Mouse (Mus musculus) neural tube, embryonic 11.5 days (tissue): ENCODE measurements around the gene Pagr1a. TPM values are rescaled to one million over a fixed set of nuclear protein-coding genes. Genes with fewer than 3 reads are reported as not detected.

Source experiments
- ATAC-seq: fragments of 200-750 bp; cut with Nextera tagmentation; 2 replicates; pipeline ENCODE4 v1.8.0; 2017; ENCODE audit warnings: moderate number of reproducible peaks, mild to moderate bottlenecking, moderate TSS enrichment, moderate library complexity; ENCODE audit not compliant: insufficient read depth, low FRiP score, low TSS enrichment
- DNase-seq: peaks from one replicate; pipeline ENCODE4 v3.0.0-alpha.2; 2015; ENCODE audit warnings: low spot score
- H3K27ac ChIP-seq: fragments of 300-500 bp; sonication (generic); 2 replicates; pipeline ENCODE4 v1.5.1; 2014; ENCODE audit warnings: low read depth, mild to moderate bottlenecking, low read length
- H3K27me3 ChIP-seq: fragments of 300-500 bp; sonication (generic); 2 replicates; pipeline ENCODE4 v1.6.1; 2014; ENCODE audit warnings: mild to moderate bottlenecking, low read length, mixed read lengths; ENCODE audit not compliant: control insufficient read depth, insufficient read depth
- H3K36me3 ChIP-seq: fragments of 300-500 bp; sonication (generic); 2 replicates; pipeline ENCODE4 v1.6.1; 2014; ENCODE audit warnings: mild to moderate bottlenecking, low read length, moderate library complexity, mixed read lengths; ENCODE audit not compliant: control insufficient read depth, insufficient read depth
- H3K4me1 ChIP-seq: fragments of 300-500 bp; sonication (generic); 2 replicates; pipeline ENCODE4 v1.6.1; 2014; ENCODE audit warnings: low read length, mixed read lengths; ENCODE audit not compliant: control insufficient read depth, insufficient read depth
- H3K4me2 ChIP-seq: fragments of 300-500 bp; sonication (generic); 2 replicates; pipeline ENCODE4 v1.6.1; 2014; ENCODE audit warnings: low read depth, mild to moderate bottlenecking, moderate library complexity
- H3K4me3 ChIP-seq: fragments of 300-500 bp; sonication (generic); 2 replicates; pipeline ENCODE4 v1.5.1; 2014; ENCODE audit warnings: low read depth, low read length
- H3K9ac ChIP-seq: fragments of 300-500 bp; sonication (generic); 2 replicates; pipeline ENCODE4 v1.6.1; 2014; ENCODE audit warnings: mild to moderate bottlenecking, low read length
- H3K9me3 ChIP-seq: fragments of 300-500 bp; sonication (generic); 2 replicates; pipeline ENCODE4 v1.6.1; 2016; ENCODE audit warnings: low read length; ENCODE audit not compliant: control insufficient read depth
- WGBS: fragments of 180-500 bp; shearing (Covaris S2); extraction: QIAGEN DNeasy Blood & Tissue Kit; methylation state at CpG from one replicate; pipeline ENCODE4 v1.1.7; 2014; 5-methylcytosine and 5-hydroxymethylcytosine counted together
- polyA plus RNA-seq: library from polyadenylated mRNA; unstranded; fragments of >200 nt; fragmentation: Nextera tagmentation; extraction: Ambion mirVana; gene quantifications from 2 replicates; pipeline ENCODE4 v1.2.1, GENCODE M21; 2014

Pagr1a gene
- polyA plus RNA-seq, 1 experiment from 2014 or later: 105 TPM

- ATAC-seq (no peak), DNase-seq (no peak)
- 71% methylated on average over 6 of the region's 6 CpGs for WGBS
- peaks cover 14% of the 10 kb centered on the region for H3K36me3 ChIP-seq
- H3K4me3 ChIP-seq: no peak overlapping the region
- no peaks in the 10 kb centered on the region for H3K27me3 ChIP-seq
- no peak overlapping the region for H3K4me2 ChIP-seq
- peaks cover 31% of the 10 kb centered on the region for H3K4me1 ChIP-seq
- H3K9me3 ChIP-seq: no peaks in the 10 kb centered on the region
- no peak overlapping the region for H3K27ac ChIP-seq
- H3K9ac ChIP-seq: 0 out of 2 replicates have a peak overlapping the region, but pooled peaks have one; percentile 2
These were observed 796 bp upstream of the Pagr1a start for GRCm38 (mm10) chr7:127017950-127018345.

DNA sequence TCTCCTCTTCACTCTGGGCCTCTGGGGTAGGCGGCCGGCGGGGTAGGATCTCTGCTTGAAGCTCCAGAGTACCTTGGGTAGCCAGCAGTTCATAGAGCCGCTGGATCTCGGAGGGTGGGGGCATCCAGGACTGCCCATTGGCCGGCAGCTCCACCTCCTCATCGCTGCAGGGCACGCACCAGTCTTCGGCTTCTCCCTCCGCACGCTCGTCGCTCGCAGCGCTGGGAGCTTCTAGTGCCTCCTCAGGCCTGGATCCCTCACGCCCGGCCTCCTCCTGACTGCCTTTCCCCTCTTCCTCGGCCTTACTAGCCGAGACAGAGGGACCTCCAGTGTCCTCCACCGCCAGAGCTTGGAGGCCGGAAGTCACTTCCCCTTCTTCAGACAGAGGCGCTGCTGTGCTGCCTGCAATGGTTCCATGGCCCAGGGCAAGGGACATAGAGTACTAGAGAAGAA lies 640 bp downstream of the Pagr1a start:
- Histone ChIP-seq H3K4me2 (peak overlapping the region; percentile 92), H3K27me3 (no peaks in the 10 kb centered on the region), H3K9me3 (no peaks in the 10 kb centered on the region), H3K9ac (peak overlapping the region; percentile 91), H3K36me3 (peaks cover 8% of the 10 kb centered on the region), H3K27ac (peak overlapping the region; percentile 91), H3K4me3 (peak overlapping the region; percentile 76), H3K4me1 (peaks cover 21% of the 10 kb centered on the region)
- ATAC-seq (peak; percentile 45), DNase-seq (no peak)
- 1% methylated on average over 22 of the region's 22 CpGs for WGBS

DNA sequence TGATC lies 869 bp downstream of the Pagr1a start, which contains the start of gene Pagr1b:
Pagr1b (minus strand) TSS at position 4 of the 5 bp plus-strand sequence.
- Histone ChIP-seq H3K27me3 (no peaks in the 10 kb centered on the region), H3K9me3 (no peaks in the 10 kb centered on the region), H3K9ac (peak within 1 kb of the TSS; percentile 91), H3K4me3 (peak within 1 kb of the TSS; percentile 76), H3K27ac (peak within 1 kb of the TSS; percentile 91), H3K4me1 (peaks cover 20% of the 10 kb centered on the region), H3K4me2 (peak within 1 kb of the TSS; percentile 92), H3K36me3 (peaks cover 8% of the 10 kb centered on the region)
- DNase-seq (no peak), ATAC-seq (no peak)

DNA sequence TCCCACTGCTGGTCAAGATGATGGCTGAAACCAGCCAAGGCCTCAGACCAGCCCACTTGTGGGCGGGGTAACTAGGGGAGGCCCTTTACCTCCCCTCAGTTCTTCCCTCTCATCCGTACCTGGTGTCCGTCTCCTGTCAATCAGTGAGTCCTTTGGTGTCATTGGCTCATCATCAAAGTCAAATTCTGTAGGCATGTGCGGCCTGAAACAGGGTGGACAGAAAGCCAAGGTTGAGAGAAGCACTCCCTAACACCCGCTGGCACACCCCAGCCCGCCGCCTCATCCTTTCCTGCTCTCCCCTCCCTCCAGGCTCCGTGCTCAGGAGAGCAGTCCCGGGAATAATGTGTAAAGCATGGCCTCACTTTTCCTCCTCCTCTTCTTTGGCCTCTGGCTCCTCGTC lies 1.1 kb downstream of the Pagr1a start:
- no peak for DNase-seq
- Histone ChIP-seq H3K27me3 (no peaks in the 10 kb centered on the region), H3K4me1 (peaks cover 20% of the 10 kb centered on the region), H3K27ac (peak overlapping the region; percentile 91), H3K4me3 (peak overlapping the region; percentile 76), H3K36me3 (peaks cover 8% of the 10 kb centered on the region), H3K9ac (peak overlapping the region; percentile 91), H3K4me2 (peak overlapping the region; percentile 92), H3K9me3 (no peaks in the 10 kb centered on the region)
- peak; percentile 14; the same call in 1 of the 2 replicates for ATAC-seq
- WGBS: 2% methylated on average over 10 of the region's 10 CpGs

DNA sequence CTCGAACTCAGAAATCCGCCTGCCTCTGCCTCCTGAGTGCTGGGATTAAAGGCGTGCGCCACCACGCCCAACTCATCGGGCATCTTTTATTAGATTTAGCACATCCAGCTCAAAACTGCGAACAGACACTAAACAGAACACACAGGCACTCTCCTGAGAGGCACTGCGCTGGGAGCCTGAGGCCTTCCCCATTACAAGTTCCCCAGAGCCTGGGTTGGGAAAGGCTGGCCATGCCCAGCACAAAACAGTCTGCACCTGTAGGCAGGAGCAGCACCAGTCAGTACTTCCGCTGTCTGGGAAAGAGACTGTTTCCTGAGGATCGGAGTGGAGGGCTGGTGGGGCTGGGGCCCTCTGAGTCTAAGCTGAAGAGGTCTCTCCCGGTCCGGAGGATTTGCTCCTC lies 2.2 kb downstream of the Pagr1a start:
- H3K4me3 ChIP-seq: peak overlapping the region; percentile 76; the same call in 1 of the 2 replicates
- peaks cover 8% of the 10 kb centered on the region for H3K36me3 ChIP-seq
- peak overlapping the region; percentile 92 for H3K4me2 ChIP-seq
- 97% methylated on average over 12 of the region's 12 CpGs for WGBS
- ATAC-seq (no peak), DNase-seq (no peak)
- H3K9ac ChIP-seq: no peak overlapping the region
- H3K27me3 ChIP-seq: no peaks in the 10 kb centered on the region
- no peaks in the 10 kb centered on the region for H3K9me3 ChIP-seq
- H3K27ac ChIP-seq: no peak overlapping the region
- H3K4me1 ChIP-seq: peaks cover 16% of the 10 kb centered on the region

GRCm38 (mm10) chr7:127014320-127014719 lies 2.8 kb downstream of the Pagr1a start, which contains the start of gene Mvp:
TSS of gene Mvp (minus strand) at chr7:127014621.
- WGBS: 71% methylated on average over 11 of the region's 11 CpGs
- Histone ChIP-seq H3K4me2 (peak within 1 kb of the TSS; percentile 92), H3K4me1 (peaks cover 16% of the 10 kb centered on the region), H3K9me3 (no peaks in the 10 kb centered on the region), H3K27me3 (no peaks in the 10 kb centered on the region), H3K36me3 (peaks cover 8% of the 10 kb centered on the region), H3K27ac (no peak within 1 kb of the TSS), H3K4me3 (peak within 1 kb of the TSS; percentile 76), H3K9ac (0 out of 2 replicates have a peak within 1 kb of the TSS, but pooled peaks have one; percentile 27)
- ATAC-seq (no peak), DNase-seq (no peak)

GRCm38 (mm10) chr7:127013385-127013784 lies 3.8 kb downstream of the Pagr1a start:
- Histone ChIP-seq H3K27me3 (no peaks in the 10 kb centered on the region), H3K9me3 (no peaks in the 10 kb centered on the region), H3K4me1 (peaks cover 16% of the 10 kb centered on the region), H3K4me3 (no peak overlapping the region), H3K9ac (no peak overlapping the region), H3K27ac (no peak overlapping the region), H3K4me2 (no peak overlapping the region), H3K36me3 (peaks cover 8% of the 10 kb centered on the region)
- ATAC-seq: no peak
- 92% methylated on average over 6 of the region's 6 CpGs for WGBS
- DNase-seq: no peak

- no peak for ATAC-seq
- Histone ChIP-seq H3K4me1 (peaks cover 16% of the 10 kb centered on the region), H3K4me3 (no peak overlapping the region), H3K27me3 (no peaks in the 10 kb centered on the region), H3K9ac (no peak overlapping the region), H3K36me3 (peaks cover 8% of the 10 kb centered on the region), H3K4me2 (no peak overlapping the region), H3K27ac (no peak overlapping the region), H3K9me3 (no peaks in the 10 kb centered on the region)
- 97% methylated on average over 10 of the region's 10 CpGs for WGBS
- DNase-seq: no peak
These were observed 4.3 kb downstream of the Pagr1a start for GRCm38 (mm10) chr7:127012845-127013244.

- Histone ChIP-seq H3K9me3 (no peaks in the 10 kb centered on the region), H3K4me3 (no peak overlapping the region), H3K9ac (no peak overlapping the region), H3K36me3 (peaks cover 8% of the 10 kb centered on the region), H3K27ac (no peak overlapping the region), H3K4me1 (peaks cover 16% of the 10 kb centered on the region), H3K4me2 (no peak overlapping the region), H3K27me3 (no peaks in the 10 kb centered on the region)
- ATAC-seq (no peak), DNase-seq (no peak)
- 93% methylated on average over 6 of the region's 6 CpGs for WGBS
These were observed 4.8 kb downstream of the Pagr1a start for GRCm38 (mm10) chr7:127012374-127012773.
